13 mouse cellular contexts compared by ENCODE assay signal in genomic region chr1:135711126-135711525, GRCm38 (mm10). TPM values are rescaled to one million over a fixed set of nuclear protein-coding genes. Genes with fewer than 3 reads are reported as not detected.
DNase-seq lines count a peak whose midpoint lies in the region; ATAC-seq lines count a peak whose summit lies in the region.
"Had no signal": no experiment of that assay in that cellular context is flagged by ENCODE, and none has a peak within 500 bp of the region (broad histone marks: within the 10 kb centered on the region; RNA-seq: fewer than 3 reads in every experiment).

No protein-coding gene starts in this region.

- no peaks in the 10 kb centered on the region for H3K9me3 ChIP-seq in limb, embryonic 13.5 days
- no peaks in the 10 kb centered on the region for H3K9me3 ChIP-seq in limb, embryonic 10.5 days (replicated peaks)
- H3K9me3 ChIP-seq in embryonic facial prominence, embryonic 14.5 days (ENCODE audit: control insufficient read depth, low read length): peaks cover 4% of the 10 kb centered on the region; the same call in 1 of the 2 replicates
- H3K9me3 ChIP-seq in stomach, embryonic 14.5 days (ENCODE audit: control insufficient read depth, low read depth, low read length): no peaks in the 10 kb centered on the region
- H3K9me3 ChIP-seq: embryonic facial prominence, embryonic 15.5 days; hindbrain, embryonic 13.5 days had no signal

- H3K9ac ChIP-seq in limb, embryonic 13.5 days: no peak overlapping the region
- H3K9ac ChIP-seq in embryonic facial prominence, embryonic 14.5 days (ENCODE audit: low read depth, low read length): no peak overlapping the region; the same call in 1 of the 2 replicates
- no peak overlapping the region for H3K9ac ChIP-seq in stomach, embryonic 14.5 days (replicated peaks; ENCODE audit: low read depth, low read length)
- H3K9ac ChIP-seq: embryonic facial prominence, embryonic 15.5 days; hindbrain, embryonic 13.5 days; liver, embryonic 14.5 days had no signal

- no peak overlapping the region for H3K4me3 ChIP-seq in limb, embryonic 13.5 days
- H3K4me3 ChIP-seq in limb, embryonic 10.5 days: no peak overlapping the region
- no peak overlapping the region for H3K4me3 ChIP-seq in embryonic facial prominence, embryonic 14.5 days (ENCODE audit: low read depth, low read length)
- H3K4me3 ChIP-seq in stomach, embryonic 14.5 days (ENCODE audit: low read depth, low read length): no peak overlapping the region
- H3K4me3 ChIP-seq: embryonic facial prominence, embryonic 15.5 days; hindbrain, embryonic 13.5 days had no signal

- DNase-seq in gastrocnemius, adult 18-20 months (ENCODE audit: low spot score): peak; percentile 30
- no peak for DNase-seq in gastrocnemius, postnatal 14 days
- DNase-seq in limb, embryonic 10.5 days (ENCODE audit: low spot score): no peak
- DNase-seq in embryonic facial prominence, embryonic 14.5 days (ENCODE audit: low spot score): peak; percentile 66
- no peak for DNase-seq in neural tube, embryonic 10.5 days (ENCODE audit: extremely low spot score, low spot score)
- no peak for DNase-seq in cerebellum, postnatal 4 days (ENCODE audit: low spot score in 2 of 2)
- DNase-seq: cerebellum, adult 11 months had no signal

- no peaks in the 10 kb centered on the region for H3K27me3 ChIP-seq in limb, embryonic 13.5 days
- H3K27me3 ChIP-seq in limb, embryonic 10.5 days (ENCODE audit: low read depth, poor library complexity, severe bottlenecking): no peaks in the 10 kb centered on the region
- no peaks in the 10 kb centered on the region for H3K27me3 ChIP-seq in embryonic facial prominence, embryonic 14.5 days (replicated peaks; ENCODE audit: control insufficient read depth, insufficient read depth, low read length)
- no peaks in the 10 kb centered on the region for H3K27me3 ChIP-seq in stomach, embryonic 14.5 days (ENCODE audit: control insufficient read depth, insufficient read depth, low read length)
- H3K27me3 ChIP-seq: embryonic facial prominence, embryonic 15.5 days; hindbrain, embryonic 13.5 days had no signal

- ATAC-seq in limb, embryonic 13.5 days (ENCODE audit: low FRiP score, low read depth): peak; percentile 40
- ATAC-seq in embryonic facial prominence, embryonic 14.5 days (ENCODE audit: low read depth): peak; percentile 68; the same call in 1 of the 2 replicates
- ATAC-seq in stomach, embryonic 14.5 days (ENCODE audit: insufficient number of reproducible peaks, insufficient read depth, low FRiP score, low read depth): 0 out of 2 replicates have a peak, but pooled peaks have one; percentile 28
- ATAC-seq: CD4-positive, CD25-positive, alpha-beta regulatory T cell, adult 4 months had no signal

- intact Hi-C loops in gastrocnemius, postnatal 14 days (cut with DNase I; ENCODE audit: low total_unique reads): no loop called here

- no peak overlapping the region for H3K4me2 ChIP-seq in limb, embryonic 13.5 days (replicated peaks)
- no peak overlapping the region for H3K4me2 ChIP-seq in embryonic facial prominence, embryonic 14.5 days (ENCODE audit: low read depth, low read length)
- H3K4me2 ChIP-seq in stomach, embryonic 14.5 days (replicated peaks; ENCODE audit: low read depth, low read length): no peak overlapping the region
- H3K4me2 ChIP-seq: embryonic facial prominence, embryonic 15.5 days; hindbrain, embryonic 13.5 days had no signal

- no peaks in the 10 kb centered on the region for H3K36me3 ChIP-seq in limb, embryonic 13.5 days
- H3K36me3 ChIP-seq in limb, embryonic 10.5 days: no peaks in the 10 kb centered on the region
- no peaks in the 10 kb centered on the region for H3K36me3 ChIP-seq in embryonic facial prominence, embryonic 14.5 days (ENCODE audit: control insufficient read depth, insufficient read depth, low read length)
- H3K36me3 ChIP-seq in stomach, embryonic 14.5 days (ENCODE audit: control insufficient read depth, insufficient read depth, low read length): no peaks in the 10 kb centered on the region
- H3K36me3 ChIP-seq: embryonic facial prominence, embryonic 15.5 days; hindbrain, embryonic 13.5 days had no signal

- peaks cover 7% of the 10 kb centered on the region; the same call in 1 of the 2 replicates for H3K4me1 ChIP-seq in limb, embryonic 13.5 days
- H3K4me1 ChIP-seq in limb, embryonic 10.5 days: peaks cover 14% of the 10 kb centered on the region
- no peaks in the 10 kb centered on the region for H3K4me1 ChIP-seq in embryonic facial prominence, embryonic 14.5 days (ENCODE audit: control insufficient read depth, insufficient read depth, low read length)
- peaks cover 8% of the 10 kb centered on the region; the same call in 1 of the 2 replicates for H3K4me1 ChIP-seq in stomach, embryonic 14.5 days (ENCODE audit: control insufficient read depth, insufficient read depth, low read length)
- H3K4me1 ChIP-seq: embryonic facial prominence, embryonic 15.5 days; hindbrain, embryonic 13.5 days had no signal

- 29% methylated on average over 7 of the region's 7 CpGs for WGBS in limb, embryonic 13.5 days
- WGBS in limb, embryonic 10.5 days: 54% methylated on average over 7 of the region's 7 CpGs
- WGBS in embryonic facial prominence, embryonic 14.5 days: 32% methylated on average over 7 of the region's 7 CpGs
- WGBS in stomach, embryonic 14.5 days: 30% methylated on average over 7 of the region's 7 CpGs

- no peak overlapping the region for H3K27ac ChIP-seq in limb, embryonic 13.5 days
- H3K27ac ChIP-seq in limb, embryonic 10.5 days: no peak overlapping the region
- no peak overlapping the region for H3K27ac ChIP-seq in embryonic facial prominence, embryonic 14.5 days (replicated peaks; ENCODE audit: low read depth, low read length)
- H3K27ac ChIP-seq in stomach, embryonic 14.5 days (ENCODE audit: low read length): 0 out of 2 replicates have a peak overlapping the region, but pooled peaks have one; percentile 15
- H3K27ac ChIP-seq: embryonic facial prominence, embryonic 15.5 days; hindbrain, embryonic 13.5 days; liver, embryonic 14.5 days had no signal

RNA-seq across cellular contexts. Expression of gene Csrp1, which starts 8.7 kb away (rescaled TPM):
- total RNA-seq in gastrocnemius, adult 18-20 months (2021): 10 to 100 TPM; 21.6 to 31.7 TPM
- 10 to 100 TPM; 40.6 to 53.4 TPM for total RNA-seq in gastrocnemius, postnatal 14 days (2021)
- 74.0 and 77.5 TPM in 2 replicates for polyA plus RNA-seq in limb, embryonic 13.5 days (2015; fragmentation: Nextera tagmentation; extraction: Ambion mirVana)
- 46.3 and 54.4 TPM in 2 replicates for polyA plus RNA-seq in limb, embryonic 10.5 days (2016; fragmentation: Nextera tagmentation; extraction: Ambion mirVana)
- polyA plus RNA-seq in embryonic facial prominence, embryonic 14.5 days (2014; fragmentation: Nextera tagmentation; extraction: Ambion mirVana): 112 and 119 TPM in 2 replicates
- 232 and 265 TPM in 2 replicates for polyA plus RNA-seq in stomach, embryonic 14.5 days (2014; fragmentation: Nextera tagmentation; extraction: Ambion mirVana)

RNA-seq across cellular contexts. Expression of gene Phlda3, which starts 54.8 kb away (rescaled TPM):
- total RNA-seq in gastrocnemius, adult 18-20 months (2021): 100 to 1,000 TPM; 152 to 154 TPM
- total RNA-seq in gastrocnemius, postnatal 14 days (2021): 10 to 100 TPM; 25.4 to 39.5 TPM
- 56.6 and 62.8 TPM in 2 replicates for polyA plus RNA-seq in limb, embryonic 13.5 days (2015; fragmentation: Nextera tagmentation; extraction: Ambion mirVana)
- polyA plus RNA-seq in limb, embryonic 10.5 days (2016; fragmentation: Nextera tagmentation; extraction: Ambion mirVana): 30.2 and 33.0 TPM in 2 replicates
- 80.1 and 90.4 TPM in 2 replicates for polyA plus RNA-seq in embryonic facial prominence, embryonic 14.5 days (2014; fragmentation: Nextera tagmentation; extraction: Ambion mirVana)
- polyA plus RNA-seq in stomach, embryonic 14.5 days (2014; fragmentation: Nextera tagmentation; extraction: Ambion mirVana): 82.1 and 86.8 TPM in 2 replicates

Comparison
In these comparisons a context has a peak if more than half of its experiments do, and no peak if none do; other contexts are left out.
1. DNase-seq: peak in gastrocnemius, adult 18-20 months (single experiment) and embryonic facial prominence, embryonic 14.5 days (single experiment); none in gastrocnemius, postnatal 14 days (single experiment), limb, embryonic 10.5 days (single experiment), neural tube, embryonic 10.5 days (single experiment) and cerebellum, postnatal 4 days (0 of 2).
2. Peak in every context shown above with its lines, with median percentiles within 50 percentile points of each other: ATAC-seq.